Mouse (Mus musculus) hindbrain, embryonic 13.5 days (tissue): Measurements from ENCODE around the gene Pgam1. TPM values are rescaled to one million over a fixed set of nuclear protein-coding genes. Genes with fewer than 3 reads are reported as not detected.
"Not testable (repeated sequence)": the region's sequence is repeated elsewhere in the genome, so short reads cannot be mapped to it uniquely, and the experiment has no call there.

ENCODE experiments used
- ATAC-seq: fragments of 200-750 bp; cut with Nextera tagmentation; 2 replicates; pipeline ENCODE4 v1.8.0; 2017; ENCODE audit warnings: moderate TSS enrichment; ENCODE audit not compliant: low FRiP score
- H3K27ac ChIP-seq: fragments of 300-500 bp; sonication (generic); 2 replicates; pipeline ENCODE4 v1.5.1; 2015; ENCODE audit warnings: inconsistent platforms, mild to moderate bottlenecking, moderate library complexity
- H3K27me3 ChIP-seq: fragments of 300-500 bp; sonication (generic); 2 replicates; pipeline ENCODE4 v1.6.1; 2015; ENCODE audit warnings: mild to moderate bottlenecking, inconsistent platforms
- H3K36me3 ChIP-seq: fragments of 300-500 bp; sonication (generic); 2 replicates; pipeline ENCODE4 v1.6.1; 2015; ENCODE audit warnings: mild to moderate bottlenecking, inconsistent platforms
- H3K4me1 ChIP-seq: fragments of 300-500 bp; sonication (generic); replicated peaks from 2 replicates; pipeline ENCODE4 v1.6.1; 2015; ENCODE audit warnings: inconsistent platforms
- H3K4me2 ChIP-seq: fragments of 300-500 bp; sonication (generic); 2 replicates; pipeline ENCODE4 v1.6.1; 2015; ENCODE audit warnings: inconsistent platforms, mild to moderate bottlenecking, moderate library complexity
- H3K4me3 ChIP-seq: fragments of 300-500 bp; sonication (generic); 2 replicates; pipeline ENCODE4 v1.5.1; 2015; ENCODE audit warnings: mild to moderate bottlenecking, inconsistent platforms
- H3K9ac ChIP-seq: fragments of 300-500 bp; sonication (generic); 2 replicates; pipeline ENCODE4 v1.6.1; 2015; ENCODE audit warnings: mild to moderate bottlenecking, inconsistent platforms
- H3K9me3 ChIP-seq: fragments of 300-500 bp; sonication (generic); 2 replicates; pipeline ENCODE4 v1.6.1; 2016; ENCODE audit warnings: inconsistent platforms
- WGBS: fragments of 180-500 bp; shearing (Covaris S2); methylation state at CpG from one replicate; pipeline ENCODE4 v1.1.7; 2015; 5-methylcytosine and 5-hydroxymethylcytosine counted together
- polyA plus RNA-seq: library from polyadenylated mRNA; unstranded; fragments of >200 nt; fragmentation: Nextera tagmentation; extraction: Ambion mirVana; gene quantifications from 2 replicates; pipeline ENCODE4 v1.2.1, GENCODE M21; 2015

The Pgam1 gene
- polyA plus RNA-seq, 1 experiment from 2014 or later: 465 TPM

DNA sequence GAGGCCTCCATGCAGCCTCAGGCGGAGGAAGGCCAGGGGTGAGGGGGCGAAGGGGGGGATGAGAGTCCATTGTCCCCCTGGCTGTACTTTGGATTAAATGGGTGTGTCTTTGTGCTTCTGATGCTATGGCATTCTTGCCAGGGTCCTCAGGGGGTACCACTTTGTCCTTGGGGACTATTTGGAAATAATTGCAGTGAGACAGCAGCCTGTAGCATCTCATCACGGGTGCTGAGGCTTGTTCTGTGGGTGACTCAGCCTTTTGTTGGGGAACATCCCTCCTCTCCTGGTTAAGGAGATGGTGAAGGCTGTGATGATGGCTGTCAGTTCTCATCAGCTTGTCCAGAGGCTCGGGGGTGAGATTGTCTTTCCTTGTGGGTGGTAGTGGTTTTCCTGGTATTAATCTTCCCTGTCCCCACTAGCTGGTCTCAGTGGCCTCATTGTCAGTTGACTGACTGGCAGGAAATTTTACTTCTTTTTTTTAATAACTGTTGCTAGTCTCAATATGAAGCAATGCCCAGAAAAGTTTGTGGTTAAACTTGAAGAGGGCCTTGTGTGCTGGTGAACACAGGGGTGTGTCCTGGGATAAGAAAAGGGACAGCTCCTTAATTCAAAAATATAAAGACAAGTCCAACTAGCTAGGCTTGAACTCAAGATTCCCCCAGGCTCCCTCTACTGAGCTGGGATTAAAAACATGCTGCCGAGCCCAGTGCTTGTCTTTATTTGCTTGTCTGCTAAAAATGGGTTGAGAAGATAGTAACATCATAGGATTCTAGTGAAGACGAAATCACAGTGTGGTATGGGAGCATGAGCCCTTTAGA, 2.3 kb downstream of the Pgam1 start:
- H3K27ac ChIP-seq: no peak overlapping the region
- H3K36me3 ChIP-seq: peaks cover 25% of the 10 kb centered on the region
- 38% methylated on average over 6 of the region's 6 CpGs for WGBS
- H3K4me2 ChIP-seq: peak overlapping the region; percentile 92
- no peak for ATAC-seq
- H3K4me3 ChIP-seq: peak overlapping the region; percentile 86
- no peaks in the 10 kb centered on the region for H3K27me3 ChIP-seq
- peaks cover 22% of the 10 kb centered on the region for H3K4me1 ChIP-seq
- H3K9ac ChIP-seq: peak overlapping the region; percentile 90
- no peaks in the 10 kb centered on the region for H3K9me3 ChIP-seq

DNA sequence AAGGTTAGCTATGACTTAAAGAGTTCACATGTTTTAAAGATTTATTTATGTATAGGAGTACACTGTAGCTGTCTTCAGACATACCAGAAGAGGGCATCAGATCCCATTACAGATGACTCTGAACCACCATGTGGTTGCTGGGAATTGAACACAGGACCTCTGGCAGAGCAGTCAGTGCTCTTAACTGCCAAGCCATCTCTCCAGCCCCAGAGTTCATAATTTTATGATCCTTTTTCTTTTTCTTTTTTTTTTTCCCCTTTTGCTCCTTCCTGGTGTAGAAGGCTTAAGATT, 2.8 kb downstream of the Pgam1 start:
- not testable (repeated sequence) for H3K4me3 ChIP-seq, H3K9me3 ChIP-seq, H3K27ac ChIP-seq, ATAC-seq, H3K9ac ChIP-seq, H3K27me3 ChIP-seq, H3K4me2 ChIP-seq
- Histone ChIP-seq H3K4me1 (peaks cover 22% of the 10 kb centered on the region), H3K36me3 (peaks cover 31% of the 10 kb centered on the region)

DNA sequence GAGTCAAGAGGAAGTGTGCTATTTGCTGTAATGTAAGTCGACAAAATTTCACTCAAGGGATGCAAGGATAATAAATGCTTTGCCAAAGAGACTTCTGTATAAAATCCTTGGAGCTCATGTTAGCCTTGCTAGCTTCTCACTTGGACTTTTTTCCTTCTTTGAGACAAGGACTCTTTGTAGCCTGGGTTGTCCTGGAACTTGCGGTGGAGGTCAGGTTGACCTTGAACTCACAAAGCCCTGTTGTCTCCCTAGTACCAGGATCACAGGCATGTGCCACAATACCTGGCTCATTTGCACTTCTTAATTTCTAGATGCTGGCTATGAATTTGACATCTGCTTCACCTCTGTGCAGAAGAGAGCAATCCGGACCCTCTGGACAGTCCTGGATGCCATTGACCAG, 3.6 kb downstream of the Pgam1 start:
- no peak for ATAC-seq
- 93% methylated on average over 3 of the region's 3 CpGs for WGBS
- H3K9me3 ChIP-seq: no peaks in the 10 kb centered on the region
- H3K4me3 ChIP-seq: no peak overlapping the region
- H3K4me1 ChIP-seq: peaks cover 22% of the 10 kb centered on the region
- H3K36me3 ChIP-seq: peaks cover 33% of the 10 kb centered on the region
- H3K27me3 ChIP-seq: no peaks in the 10 kb centered on the region
- H3K9ac ChIP-seq: no peak overlapping the region
- no peak overlapping the region for H3K27ac ChIP-seq
- H3K4me2 ChIP-seq: no peak overlapping the region

DNA sequence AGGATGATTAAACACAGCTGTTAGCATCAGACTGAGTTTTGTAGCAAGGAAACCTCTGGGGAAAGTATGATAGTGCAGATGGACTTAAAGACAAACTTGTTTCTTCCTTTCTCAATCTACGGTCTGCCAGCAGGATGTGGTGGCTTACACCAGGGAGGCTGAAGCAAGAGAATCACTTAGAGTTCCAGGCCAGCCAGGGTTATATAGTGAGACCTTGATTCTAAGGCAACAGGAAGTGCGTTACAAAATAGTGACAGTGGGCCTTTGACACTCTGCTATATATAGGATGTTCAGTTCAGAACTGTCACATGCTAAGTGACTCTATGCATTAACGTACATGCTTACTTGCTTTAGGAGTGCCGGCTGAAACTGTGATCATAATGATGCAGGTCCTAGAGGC, 5.1 kb downstream of the Pgam1 start:
- Histone ChIP-seq H3K9ac (no peak overlapping the region), H3K4me2 (no peak overlapping the region), H3K27me3 (no peaks in the 10 kb centered on the region), H3K4me1 (peaks cover 22% of the 10 kb centered on the region), H3K9me3 (no peaks in the 10 kb centered on the region), H3K4me3 (no peak overlapping the region), H3K27ac (no peak overlapping the region), H3K36me3 (peaks cover 46% of the 10 kb centered on the region)
- no peak for ATAC-seq
- WGBS: 92% methylated on average over 4 of the region's 4 CpGs

DNA sequence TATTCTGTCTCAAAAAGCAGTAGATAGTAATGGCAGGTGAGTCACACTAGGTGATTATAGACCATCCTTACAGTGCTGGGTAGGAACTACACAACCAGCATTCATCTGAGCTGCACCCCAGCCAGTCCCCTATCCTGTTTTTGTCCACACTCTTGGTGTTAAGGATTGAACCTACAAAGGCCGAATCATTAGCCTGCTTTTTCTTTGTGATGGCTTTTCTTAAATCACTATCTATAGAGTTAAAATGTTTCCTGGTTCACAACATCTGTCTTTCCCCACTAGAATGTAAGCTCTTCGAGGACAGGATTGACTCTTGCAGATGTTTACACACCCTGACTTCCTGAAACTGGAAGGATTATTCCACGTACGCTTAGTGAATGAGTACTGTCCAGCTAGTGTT, 7.7 kb downstream of the Pgam1 start:
- no peaks in the 10 kb centered on the region for H3K9me3 ChIP-seq
- no peak overlapping the region for H3K9ac ChIP-seq
- ATAC-seq: no peak
- no peaks in the 10 kb centered on the region for H3K27me3 ChIP-seq
- H3K4me3 ChIP-seq: no peak overlapping the region
- H3K4me2 ChIP-seq: no peak overlapping the region
- 86% methylated on average over 4 of the region's 4 CpGs for WGBS
- H3K36me3 ChIP-seq: peaks cover 68% of the 10 kb centered on the region
- H3K4me1 ChIP-seq: peaks cover 2% of the 10 kb centered on the region
- H3K27ac ChIP-seq: no peak overlapping the region

DNA sequence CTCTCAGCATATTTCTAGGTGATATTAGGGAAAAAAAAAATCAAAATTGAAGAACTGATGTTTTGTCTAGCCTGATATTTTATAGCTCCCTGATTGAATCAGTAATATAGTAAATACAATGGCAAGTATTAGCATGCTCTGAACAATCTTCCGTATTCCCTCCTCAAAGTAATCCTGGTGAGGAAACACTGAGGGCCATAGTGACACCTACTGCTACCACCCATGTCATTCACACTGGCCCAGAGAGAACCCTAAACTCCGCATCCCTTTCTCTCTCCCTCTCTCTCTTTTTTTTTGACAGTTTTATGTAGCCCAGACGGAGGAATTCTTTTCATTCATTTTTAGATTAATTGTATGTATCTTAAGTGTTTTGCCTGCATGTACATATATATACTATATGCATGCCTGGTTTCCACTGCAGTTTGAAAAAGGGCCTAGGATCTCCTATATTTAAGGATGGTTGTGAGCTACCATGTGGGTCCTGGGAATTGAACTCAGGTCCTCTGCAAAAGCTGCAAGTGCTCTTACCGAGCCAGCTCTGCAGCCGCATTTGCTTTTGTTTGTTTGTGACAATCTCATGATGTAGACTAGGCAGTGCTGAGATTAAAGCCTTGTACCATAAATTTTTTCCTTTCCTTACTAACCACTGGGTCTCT, 8.8 kb downstream of the Pgam1 start:
- ATAC-seq: no peak
- peaks cover 72% of the 10 kb centered on the region for H3K36me3 ChIP-seq
- 82% methylated on average over 5 of the region's 5 CpGs for WGBS

DNA sequence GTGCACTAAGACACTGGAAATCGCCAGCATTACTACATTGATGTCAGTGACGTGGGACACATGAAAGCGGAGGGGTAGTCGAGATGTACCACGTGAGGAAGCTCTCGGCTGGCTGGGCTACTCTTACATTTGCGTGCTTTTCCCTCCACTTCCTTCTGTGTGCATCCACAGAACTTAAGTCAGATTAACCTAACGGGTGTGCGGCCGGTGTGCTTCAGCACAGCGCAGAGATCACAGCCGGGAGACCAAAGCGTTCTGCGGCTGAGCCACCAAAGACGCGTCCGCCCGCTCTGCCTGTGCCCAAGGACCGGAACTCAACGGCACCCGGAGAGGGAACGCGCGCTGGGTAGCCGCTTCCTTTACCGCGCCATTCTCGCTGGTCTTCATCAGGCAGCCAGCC, 21.0 kb downstream of the Pgam1 start:
- no peaks in the 10 kb centered on the region for H3K9me3 ChIP-seq
- 2% methylated on average over 28 of the region's 28 CpGs for WGBS
- peak overlapping the region; percentile 95 for H3K4me2 ChIP-seq
- H3K36me3 ChIP-seq: peaks cover 36% of the 10 kb centered on the region
- no peaks in the 10 kb centered on the region for H3K27me3 ChIP-seq
- peak overlapping the region; percentile 86 for H3K9ac ChIP-seq
- H3K27ac ChIP-seq: peak overlapping the region; percentile 76
- peak overlapping the region; percentile 91 for H3K4me3 ChIP-seq
- peak; percentile 18 for ATAC-seq
- peaks cover 28% of the 10 kb centered on the region for H3K4me1 ChIP-seq

More for the DNA sequence above, 8.8 kb downstream of the Pgam1 start:
- no peak overlapping the region for H3K4me2 ChIP-seq
- H3K9me3 ChIP-seq: no peaks in the 10 kb centered on the region
- H3K27me3 ChIP-seq: no peaks in the 10 kb centered on the region
- no peak overlapping the region for H3K4me3 ChIP-seq
- H3K27ac ChIP-seq: no peak overlapping the region
- no peak overlapping the region for H3K9ac ChIP-seq
- no peaks in the 10 kb centered on the region for H3K4me1 ChIP-seq

DNA sequence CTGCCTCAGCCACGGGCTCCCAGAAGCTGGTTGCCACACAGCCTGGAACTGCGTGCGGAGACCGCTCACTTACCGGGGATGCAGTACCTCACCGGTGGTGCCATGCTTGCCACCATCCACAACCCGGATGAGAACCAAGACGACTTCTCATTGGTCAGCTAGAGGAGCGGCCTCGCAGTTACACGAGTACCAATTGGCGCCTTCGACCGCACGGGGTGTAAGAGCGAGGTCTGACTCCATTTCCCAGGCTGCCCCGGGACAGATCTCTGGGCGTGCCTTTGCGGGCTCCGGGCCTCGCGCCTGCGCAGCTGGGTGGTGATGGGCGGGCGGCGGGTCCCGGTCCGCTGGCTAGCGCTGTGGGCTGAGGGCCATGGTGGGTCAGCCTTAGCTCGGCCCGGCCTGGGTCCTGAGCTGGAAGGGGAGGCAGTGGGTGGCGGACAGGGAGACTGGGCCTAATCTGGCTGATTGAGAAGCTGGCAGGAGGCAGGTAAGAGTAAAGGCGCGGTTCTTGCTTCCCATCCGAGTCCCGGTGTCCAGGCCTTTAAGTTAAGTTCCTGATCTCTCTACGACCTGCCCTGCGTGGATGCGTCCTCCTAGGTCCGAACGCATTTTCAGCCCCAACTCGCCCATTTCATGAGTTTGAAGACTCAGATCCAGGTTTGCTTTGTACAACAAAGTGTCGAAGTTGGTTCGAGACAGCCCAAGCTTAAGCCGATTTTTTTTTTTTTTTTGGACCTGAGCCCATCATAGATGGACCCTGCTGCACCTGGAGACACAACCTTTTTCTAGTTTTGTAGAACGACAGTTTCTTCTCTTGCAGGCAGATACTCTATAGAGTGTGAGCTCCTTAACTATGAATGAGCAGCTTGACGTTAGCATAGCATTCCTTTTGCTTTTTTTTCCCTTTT, 21.7 kb downstream of the Pgam1 start, which contains the start of the genes Exosc1 and Zdhhc16:
Gene Exosc1 (minus strand): TSS at position 245 of the 908 bp plus-strand sequence.
Gene Zdhhc16 (plus strand): TSS at position 302 of the 908 bp plus-strand sequence.
- ATAC-seq: peak; percentile 100
- Histone ChIP-seq H3K9me3 (no peaks in the 10 kb centered on the region), H3K4me2 (peak within 1 kb of the TSS; percentile 95), H3K27ac (peak within 1 kb of the TSS; percentile 76), H3K4me1 (peaks cover 28% of the 10 kb centered on the region), H3K27me3 (no peaks in the 10 kb centered on the region), H3K9ac (peak within 1 kb of the TSS; percentile 88), H3K4me3 (peak within 1 kb of the TSS; percentile 91), H3K36me3 (peaks cover 36% of the 10 kb centered on the region)
- 2% methylated on average over 43 of the region's 47 CpGs for WGBS

DNA sequence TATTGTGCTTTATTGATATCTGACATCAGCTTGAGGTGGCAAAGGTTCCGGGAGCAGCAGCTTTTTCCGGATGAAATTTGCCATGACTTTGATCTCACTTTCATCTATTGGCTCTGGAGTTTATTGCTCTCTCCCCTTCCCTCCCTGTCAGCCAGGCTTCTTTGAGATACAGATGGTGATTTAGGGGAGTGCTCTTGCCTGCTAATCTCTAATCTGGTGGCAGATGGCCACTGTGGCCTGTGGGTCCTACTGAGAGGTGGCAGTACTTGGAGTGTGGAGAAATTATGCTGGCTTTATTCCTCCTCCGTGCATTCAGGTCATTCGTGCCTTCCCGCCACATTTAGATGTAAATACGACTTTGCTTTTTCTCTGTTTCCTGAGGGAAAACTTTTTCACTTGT, 22.4 kb downstream of the Pgam1 start:
- Histone ChIP-seq H3K27me3 (no peaks in the 10 kb centered on the region), H3K4me1 (peaks cover 28% of the 10 kb centered on the region), H3K27ac (no peak overlapping the region), H3K4me3 (peak overlapping the region; percentile 91), H3K4me2 (peak overlapping the region; percentile 83), H3K36me3 (peaks cover 37% of the 10 kb centered on the region), H3K9ac (peak overlapping the region; percentile 88), H3K9me3 (no peaks in the 10 kb centered on the region)
- WGBS: 34% methylated on average over 6 of the region's 6 CpGs
- ATAC-seq: no peak

DNA sequence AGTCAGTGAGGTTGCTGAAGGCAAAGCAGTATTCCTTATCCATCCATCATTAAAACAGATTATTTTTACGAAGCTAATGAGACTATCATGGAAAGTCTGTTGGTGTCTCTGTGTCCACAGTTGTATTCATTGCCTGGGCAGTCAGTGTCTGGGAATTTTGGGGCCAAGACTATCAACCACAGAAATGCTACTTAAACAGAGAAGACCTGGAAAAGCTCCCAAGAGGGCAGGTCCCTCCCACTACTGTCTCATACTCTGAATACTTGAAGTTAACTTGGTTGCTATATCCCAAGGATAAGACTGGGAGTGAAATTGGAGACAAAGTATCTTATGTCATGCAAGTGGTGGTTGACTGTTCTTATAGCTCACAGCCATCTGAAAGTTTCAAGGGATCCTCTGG, 24.2 kb downstream of the Pgam1 start:
- Histone ChIP-seq H3K4me1 (peaks cover 28% of the 10 kb centered on the region), H3K27me3 (no peaks in the 10 kb centered on the region), H3K9me3 (no peaks in the 10 kb centered on the region), H3K4me2 (no peak overlapping the region), H3K4me3 (no peak overlapping the region), H3K36me3 (peaks cover 40% of the 10 kb centered on the region), H3K27ac (no peak overlapping the region), H3K9ac (no peak overlapping the region)
- WGBS: 97% methylated on average over 1 of the region's 1 CpGs
- no peak for ATAC-seq

DNA sequence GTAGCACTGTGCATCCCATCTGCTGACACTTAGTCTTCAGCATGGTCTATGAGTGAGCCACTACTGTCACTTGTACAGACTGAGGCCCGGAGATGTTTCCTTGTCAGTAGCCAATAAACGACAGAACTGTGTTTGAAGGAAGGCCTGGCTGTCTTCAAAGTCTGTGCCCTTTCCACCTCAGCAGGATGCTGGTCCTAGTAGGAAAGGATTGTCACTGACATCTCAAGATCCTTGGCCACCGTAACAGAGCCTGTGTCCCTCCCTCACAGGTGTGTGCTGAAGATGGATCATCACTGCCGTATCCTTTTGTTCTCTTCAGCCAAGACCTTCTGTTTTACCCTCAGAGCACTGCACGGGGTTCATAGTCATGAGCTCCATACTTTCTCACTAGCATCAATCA, 26.8 kb downstream of the Pgam1 start:
- Histone ChIP-seq H3K4me1 (peaks cover 17% of the 10 kb centered on the region), H3K4me2 (no peak overlapping the region), H3K9me3 (no peaks in the 10 kb centered on the region), H3K36me3 (peaks cover 64% of the 10 kb centered on the region), H3K27ac (no peak overlapping the region), H3K9ac (no peak overlapping the region), H3K4me3 (no peak overlapping the region), H3K27me3 (no peaks in the 10 kb centered on the region)
- no peak for ATAC-seq
- WGBS: 94% methylated on average over 5 of the region's 5 CpGs

DNA sequence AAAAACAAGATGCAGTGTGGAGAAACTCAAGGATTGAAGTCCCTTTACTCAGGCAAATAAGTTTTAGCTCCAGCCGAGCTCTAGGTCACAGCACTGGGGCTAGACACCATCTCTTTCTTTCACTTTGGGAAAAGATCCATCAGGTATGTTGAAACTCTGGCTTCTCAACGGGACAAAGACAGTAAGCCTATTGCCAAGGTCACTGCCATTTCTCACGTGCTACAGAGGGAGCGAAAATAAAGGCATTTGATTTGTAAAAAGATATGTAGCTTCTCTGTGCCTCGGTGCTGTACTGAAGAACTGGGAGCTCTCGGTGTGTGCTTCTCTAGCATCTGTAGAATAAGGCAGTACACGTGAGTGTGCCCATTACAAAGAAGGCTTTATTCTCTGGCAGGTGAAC, 32.1 kb downstream of the Pgam1 start:
- no peak for ATAC-seq
- Histone ChIP-seq H3K9me3 (no peaks in the 10 kb centered on the region), H3K36me3 (peaks cover 97% of the 10 kb centered on the region), H3K4me2 (no peak overlapping the region), H3K4me1 (no peaks in the 10 kb centered on the region), H3K27me3 (no peaks in the 10 kb centered on the region), H3K9ac (no peak overlapping the region), H3K27ac (no peak overlapping the region), H3K4me3 (no peak overlapping the region)
- 88% methylated on average over 7 of the region's 7 CpGs for WGBS
